Mouse (Mus musculus) heart, postnatal 0 days (tissue): ENCODE results near the gene Creg2. TPM values are rescaled to one million over a fixed set of nuclear protein-coding genes. Genes with fewer than 3 reads are reported as not detected.

ENCODE experiments used
- ATAC-seq: fragments of 200-750 bp; cut with Nextera tagmentation; 2 replicates; pipeline ENCODE4 v1.8.0; 2017; ENCODE audit warnings: low read depth, moderate number of reproducible peaks, moderate library complexity; ENCODE audit not compliant: insufficient read depth
- DNase-seq: peaks from one replicate; pipeline ENCODE4 v3.0.0-alpha.2; 2016; ENCODE audit warnings: low spot score
- H3K27ac ChIP-seq: fragments of 300-500 bp; sonication (generic); 2 replicates; pipeline ENCODE4 v1.5.1; 2014; ENCODE audit warnings: low read depth, mild to moderate bottlenecking
- H3K27me3 ChIP-seq: fragments of 300-500 bp; sonication (generic); 2 replicates; pipeline ENCODE4 v1.6.1; 2014; ENCODE audit warnings: low read length, mixed read lengths; ENCODE audit not compliant: control insufficient read depth, insufficient read depth
- H3K36me3 ChIP-seq: fragments of 300-500 bp; sonication (generic); replicated peaks from 2 replicates; pipeline ENCODE4 v1.6.1; 2014; ENCODE audit warnings: low read length, mixed read lengths; ENCODE audit not compliant: control insufficient read depth, insufficient read depth
- H3K4me1 ChIP-seq: fragments of 300-500 bp; sonication (generic); 2 replicates; pipeline ENCODE4 v1.6.1; 2014; ENCODE audit warnings: antibody characterized with exemption; ENCODE audit not compliant: control insufficient read depth, insufficient read depth
- H3K4me2 ChIP-seq: fragments of 300-500 bp; sonication (generic); 2 replicates; pipeline ENCODE4 v1.6.1; 2014; ENCODE audit warnings: low read depth, mild to moderate bottlenecking, low read length, moderate library complexity
- H3K4me3 ChIP-seq: fragments of 300-500 bp; sonication (generic); 2 replicates; pipeline ENCODE4 v1.5.1; 2014; ENCODE audit warnings: low read depth, low read length
- H3K9ac ChIP-seq: fragments of 300-500 bp; sonication (generic); replicated peaks from 2 replicates; pipeline ENCODE4 v1.6.1; 2014; ENCODE audit warnings: low read depth, low read length, mixed read lengths
- H3K9me3 ChIP-seq: fragments of 300-500 bp; sonication (generic); replicated peaks from 2 replicates; pipeline ENCODE4 v1.6.1; 2016; ENCODE audit warnings: low read length; ENCODE audit not compliant: control insufficient read depth
- CTCF ChIP-seq: IDR thresholded peaks from 2 replicates; pipeline ENCODE4 v1.5.1; 2016; ENCODE audit warnings: antibody characterized with exemption, control low read depth, low read depth
- EP300 ChIP-seq: IDR thresholded peaks from 2 replicates; pipeline ENCODE4 v1.6.1; 2016; ENCODE audit warnings: antibody characterized with exemption, low read depth
- WGBS: fragments of 180-500 bp; shearing (Covaris S2); extraction: QIAGEN DNeasy Blood & Tissue Kit; methylation state at CpG from one replicate; pipeline ENCODE4 v1.1.7; 2014; 5-methylcytosine and 5-hydroxymethylcytosine counted together
- polyA plus RNA-seq: library from polyadenylated mRNA; unstranded; fragments of >200 nt; fragmentation: Nextera tagmentation; extraction: Ambion mirVana; gene quantifications from 2 replicates; pipeline ENCODE4 v1.2.1, GENCODE M21; 2015
- total RNA-seq: library from RNA; depleted of rRNA; stranded (reverse); fragments of >200 nt; gene quantifications from 2 replicates; pipeline ENCODE4 v1.2.3, GENCODE M21; 2014; ENCODE audit warnings: low replicate concordance

Gene Creg2
- total and polyA plus RNA-seq, 2 experiments from 2014 or later: 0.03 TPM; not detected in 1

DNA sequence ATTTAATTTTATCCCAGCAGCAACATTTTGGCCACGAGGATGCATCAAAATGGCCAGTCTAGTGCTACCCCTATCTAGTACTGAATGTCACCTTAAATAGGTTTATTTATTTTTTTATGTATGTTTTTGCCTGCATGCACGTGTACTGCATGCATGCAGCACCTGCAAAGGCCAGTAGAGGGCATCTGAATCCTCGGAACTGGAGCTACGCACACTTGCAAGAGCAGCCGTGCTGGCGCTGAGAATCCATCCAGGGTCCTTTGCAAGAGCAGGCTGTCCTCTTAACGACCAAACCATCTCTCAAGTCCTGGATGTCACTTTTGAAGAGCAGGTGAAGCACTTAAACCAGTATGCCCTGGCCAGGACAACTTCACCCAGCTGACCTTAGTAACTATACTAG is 9.6 kb downstream of the Creg2 start:
- TF ChIP-seq CTCF: no peak
- TF ChIP-seq EP300: no peak
- Histone ChIP-seq H3K27me3 (no peaks in the 10 kb centered on the region; the same call in 1 of the 2 replicates), H3K9me3 (0 out of 2 replicates have a peak, but pooled peaks cover 4% of the 10 kb centered on the region), H3K27ac (no peak overlapping the region), H3K4me1 (no peaks in the 10 kb centered on the region), H3K9ac (no peak overlapping the region), H3K36me3 (no peaks in the 10 kb centered on the region), H3K4me2 (no peak overlapping the region), H3K4me3 (no peak overlapping the region)
- WGBS: 83% methylated on average over 7 of the region's 7 CpGs
- ATAC-seq: no peak
- DNase-seq: no peak

DNA sequence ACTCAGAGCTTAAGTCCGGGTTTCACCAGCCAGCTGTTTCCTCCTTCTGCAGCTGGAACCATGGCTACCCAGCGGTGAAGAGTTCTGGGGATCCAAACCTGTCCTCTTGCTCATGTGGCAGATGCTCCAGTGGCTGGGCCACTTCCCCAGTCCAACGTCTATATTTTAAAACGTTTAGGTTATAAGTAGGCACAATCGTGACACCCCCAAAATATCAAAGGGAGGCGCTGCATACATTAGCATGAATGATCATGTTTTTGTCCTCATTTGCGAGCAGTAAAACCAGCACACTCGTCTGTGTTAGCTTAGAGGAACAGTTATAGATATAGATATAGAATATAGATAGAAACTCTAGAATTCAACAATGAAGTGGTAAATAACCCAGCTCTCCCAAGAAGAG is 14.1 kb downstream of the Creg2 start:
- Histone ChIP-seq H3K9ac (no peak overlapping the region), H3K4me1 (no peaks in the 10 kb centered on the region), H3K9me3 (0 out of 2 replicates have a peak, but pooled peaks cover 4% of the 10 kb centered on the region), H3K4me3 (no peak overlapping the region), H3K4me2 (no peak overlapping the region), H3K27ac (no peak overlapping the region), H3K36me3 (no peaks in the 10 kb centered on the region), H3K27me3 (no peaks in the 10 kb centered on the region; the same call in 1 of the 2 replicates)
- TF ChIP-seq EP300 (no peak), CTCF (no peak)
- no peak for DNase-seq
- WGBS: 61% methylated on average over 8 of the region's 8 CpGs
- ATAC-seq: no peak

DNA sequence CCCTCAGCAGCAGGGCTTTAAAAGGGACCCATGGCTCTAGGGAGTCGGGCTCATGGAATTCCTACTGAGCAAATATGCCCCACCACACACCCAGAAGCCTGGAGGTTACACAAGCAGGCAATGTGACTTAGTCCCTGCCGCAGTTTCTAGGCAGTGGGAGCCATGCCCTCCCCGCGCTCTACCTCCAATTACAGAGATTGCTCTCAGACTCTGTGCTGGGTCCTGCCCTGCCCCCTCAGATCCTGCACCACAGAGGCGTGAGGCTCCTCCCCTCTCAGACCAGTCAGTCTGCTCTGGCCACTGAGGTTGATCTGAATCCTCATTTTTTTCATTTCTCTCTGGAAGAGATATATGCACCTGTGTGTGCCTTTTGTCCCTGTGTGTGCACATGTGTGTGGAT is 14.6 kb downstream of the Creg2 start:
- Histone ChIP-seq H3K4me2 (no peak overlapping the region), H3K36me3 (no peaks in the 10 kb centered on the region), H3K4me1 (no peaks in the 10 kb centered on the region), H3K27ac (no peak overlapping the region), H3K4me3 (no peak overlapping the region), H3K9me3 (0 out of 2 replicates have a peak, but pooled peaks cover 1% of the 10 kb centered on the region), H3K9ac (no peak overlapping the region), H3K27me3 (no peaks in the 10 kb centered on the region; the same call in 1 of the 2 replicates)
- TF ChIP-seq CTCF: no peak
- WGBS: 2% methylated on average over 5 of the region's 5 CpGs
- no peak for ATAC-seq
- no peak for DNase-seq

DNA sequence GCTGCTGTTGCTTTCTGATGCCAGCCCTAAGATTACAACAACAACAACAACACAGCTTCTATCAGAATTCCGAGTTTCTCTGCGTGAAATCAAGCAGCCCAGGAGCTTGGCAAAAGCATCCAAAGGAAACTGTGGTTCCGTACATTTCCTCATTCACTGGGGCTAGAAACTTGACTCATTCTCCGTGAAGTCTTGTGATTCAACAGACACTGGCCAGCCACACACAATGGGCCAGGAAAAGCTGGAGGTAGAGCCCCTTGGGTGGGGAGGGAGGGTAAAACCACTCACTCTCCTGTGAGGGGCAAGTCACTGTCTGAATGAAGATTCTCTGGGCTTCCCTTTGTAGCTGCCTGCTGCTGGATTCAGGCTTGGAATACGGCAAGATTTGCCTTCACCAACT is 15.1 kb downstream of the Creg2 start:
- Histone ChIP-seq H3K9ac (no peak overlapping the region), H3K9me3 (no peaks in the 10 kb centered on the region), H3K27ac (no peak overlapping the region), H3K27me3 (no peaks in the 10 kb centered on the region; the same call in 1 of the 2 replicates), H3K4me2 (no peak overlapping the region), H3K36me3 (no peaks in the 10 kb centered on the region), H3K4me3 (no peak overlapping the region), H3K4me1 (no peaks in the 10 kb centered on the region)
- DNase-seq: no peak
- TF ChIP-seq CTCF (no peak), EP300 (no peak)
- WGBS: 31% methylated on average over 5 of the region's 5 CpGs
- ATAC-seq: no peak

DNA sequence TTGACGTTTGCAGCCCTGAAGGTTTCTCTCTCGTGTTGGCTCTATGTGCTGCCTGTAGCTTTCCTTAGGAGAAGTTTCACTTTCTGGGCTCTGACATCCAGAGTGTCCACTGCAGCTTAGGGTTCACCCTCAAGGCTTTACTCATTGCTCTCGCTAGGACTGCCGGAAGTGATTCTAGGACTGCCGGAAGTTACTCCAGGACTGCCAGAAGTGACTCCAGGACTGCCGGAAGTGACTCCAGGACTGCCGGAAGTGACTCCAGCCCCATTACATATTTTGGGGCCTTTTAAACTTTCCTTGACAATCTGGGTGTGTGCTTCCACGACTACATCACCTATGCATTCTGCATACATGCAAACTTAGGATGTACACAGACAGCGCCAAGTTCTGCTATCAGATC is 22.7 kb downstream of the Creg2 start:
- no peak overlapping the region for H3K27ac ChIP-seq
- no peak overlapping the region for H3K9ac ChIP-seq
- 68% methylated on average over 9 of the region's 9 CpGs for WGBS

DNA sequence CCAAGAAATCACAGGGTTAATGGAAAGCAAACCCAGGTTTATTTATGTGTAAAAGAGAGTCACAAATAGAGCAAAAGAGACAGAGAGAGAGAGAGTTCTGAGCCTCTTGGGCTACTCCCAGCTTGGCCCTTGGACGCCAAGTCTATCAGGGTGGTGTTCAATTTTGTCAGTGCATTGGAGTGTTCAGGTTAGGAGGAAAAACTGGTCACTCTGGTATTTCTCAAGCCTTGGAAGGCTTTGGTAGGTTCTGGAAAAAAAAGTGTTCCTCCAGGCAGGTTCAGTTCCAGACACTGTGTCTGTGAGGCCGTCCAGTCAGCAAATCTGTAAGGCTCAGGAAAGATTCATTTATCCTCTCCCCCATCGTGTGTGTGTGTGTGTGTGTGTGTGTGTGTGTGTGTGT is 25.8 kb downstream of the Creg2 start:
- no peak overlapping the region for H3K4me2 ChIP-seq
- H3K36me3 ChIP-seq: no peaks in the 10 kb centered on the region
- DNase-seq (no peak), ATAC-seq (no peak)
- H3K27me3 ChIP-seq: no peaks in the 10 kb centered on the region
- no peaks in the 10 kb centered on the region for H3K9me3 ChIP-seq
- WGBS: 44% methylated on average over 3 of the region's 3 CpGs
- TF ChIP-seq CTCF: no peak
- no peak for TF ChIP-seq EP300
- H3K4me1 ChIP-seq: no peaks in the 10 kb centered on the region
- no peak overlapping the region for H3K27ac ChIP-seq
- H3K9ac ChIP-seq: no peak overlapping the region
- H3K4me3 ChIP-seq: no peak overlapping the region

More for the DNA sequence above, 22.7 kb downstream of the Creg2 start:
- ATAC-seq (no peak), DNase-seq (no peak)
- no peak overlapping the region for H3K4me2 ChIP-seq
- H3K36me3 ChIP-seq: no peaks in the 10 kb centered on the region
- no peaks in the 10 kb centered on the region for H3K4me1 ChIP-seq
- H3K4me3 ChIP-seq: no peak overlapping the region
- TF ChIP-seq CTCF (no peak), EP300 (no peak)
- no peaks in the 10 kb centered on the region for H3K27me3 ChIP-seq
- H3K9me3 ChIP-seq: no peaks in the 10 kb centered on the region
